Mouse (Mus musculus) lung, postnatal 0 days (tissue): ENCODE measurements around the gene Gm26938.

ENCODE experiments used
- CTCF ChIP-seq: IDR thresholded peaks from 2 replicates; pipeline ENCODE4 v1.5.1; 2016; ENCODE audit warnings: antibody characterized with exemption, mild to moderate bottlenecking
- EP300 ChIP-seq: IDR thresholded peaks from 2 replicates; pipeline ENCODE4 v1.6.1; 2016; ENCODE audit warnings: antibody characterized with exemption, mild to moderate bottlenecking, control low read depth

DNA sequence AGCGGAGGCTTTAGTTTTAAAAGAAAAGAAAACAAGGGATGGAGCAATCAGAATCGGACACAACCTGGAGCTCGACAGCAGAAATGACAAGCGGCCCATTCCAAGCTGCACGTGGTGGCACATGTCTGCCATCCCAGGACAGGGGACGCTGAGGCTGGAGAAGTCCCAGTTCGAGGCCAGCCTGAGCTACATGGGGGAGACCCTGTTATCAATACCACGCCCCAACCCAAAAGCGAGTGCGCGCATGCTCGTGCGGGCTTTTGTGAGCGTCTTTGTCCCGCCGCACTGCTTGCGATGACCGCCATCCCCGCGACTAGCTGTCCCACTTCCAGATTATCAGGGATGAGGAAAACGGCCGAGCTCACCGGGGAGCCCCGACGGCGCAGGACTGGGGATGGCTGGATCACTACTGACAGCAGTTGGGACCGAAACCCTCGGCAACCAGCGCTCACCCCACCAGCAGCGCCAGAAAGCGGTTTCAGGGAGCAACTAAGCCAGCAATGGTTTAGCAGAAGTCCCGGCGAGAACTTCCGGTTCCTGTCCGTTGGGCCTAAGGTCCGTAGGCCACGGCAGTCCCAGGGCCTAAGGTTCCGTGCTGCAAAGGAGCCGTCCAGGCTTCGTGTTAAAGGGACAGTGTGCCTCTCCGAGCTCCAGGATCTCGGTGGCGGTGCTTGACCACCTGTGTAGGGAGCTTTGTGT, at the start of gene Gm26938, which contains the start of gene Psmg3:
- TF ChIP-seq CTCF = no peak
- TF ChIP-seq EP300 = no peak
